Mouse (Mus musculus) lung, postnatal 0 days (tissue): ENCODE measurements around the gene Gm20388.

Experiments
- CTCF ChIP-seq: IDR thresholded peaks from 2 replicates; pipeline ENCODE4 v1.5.1; 2016; ENCODE audit warnings: antibody characterized with exemption, mild to moderate bottlenecking
- EP300 ChIP-seq: IDR thresholded peaks from 2 replicates; pipeline ENCODE4 v1.6.1; 2016; ENCODE audit warnings: antibody characterized with exemption, mild to moderate bottlenecking, control low read depth

DNA sequence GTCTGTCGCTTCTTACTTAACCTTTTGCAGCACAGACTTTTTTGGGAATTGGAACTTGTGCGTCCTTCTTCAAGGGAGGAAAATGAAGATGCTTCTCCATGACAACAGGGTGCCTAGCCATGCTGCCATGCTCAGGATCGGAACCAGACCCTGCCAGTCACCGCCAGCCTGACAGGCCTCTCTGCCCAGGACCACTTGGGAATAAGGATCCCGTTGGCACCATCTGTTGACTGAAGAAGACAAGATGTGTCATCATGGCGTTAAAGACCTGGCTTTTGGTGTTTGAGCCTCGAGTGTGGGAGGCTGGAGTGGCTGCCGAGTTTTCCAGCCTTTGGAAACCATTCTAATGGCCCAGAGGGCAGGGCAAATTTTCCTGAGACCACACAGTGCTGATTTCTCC lies 127.0 kb downstream of the Gm20388 start:
- no peak for TF ChIP-seq CTCF
- no peak for TF ChIP-seq EP300
